Mouse (Mus musculus) right cerebral cortex, postnatal 25 days (tissue): ENCODE results near the gene Srxn1.

Experiments
- DNase-seq: peaks from one replicate; pipeline ENCODE4 v3.0.0; 2022

Gene Srxn1

GRCm38 (mm10) chr2:152128597-152128996 is 23.3 kb downstream of the Srxn1 start:
- DNase-seq = no peak

- no peak for DNase-seq
Measured at GRCm38 (mm10) chr2:152129778-152130177, 24.5 kb downstream of the Srxn1 start.

- no peak for DNase-seq
Measured at GRCm38 (mm10) chr2:152132016-152132415, 26.7 kb downstream of the Srxn1 start.

- no peak for DNase-seq
Measured at GRCm38 (mm10) chr2:152132691-152133090, 27.4 kb downstream of the Srxn1 start.

GRCm38 (mm10) chr2:152139191-152139987 is 34.1 kb downstream of the Srxn1 start:
- DNase-seq = peak; percentile 31

GRCm38 (mm10) chr2:152140941-152141340 is 35.6 kb downstream of the Srxn1 start:
- no peak for DNase-seq

- DNase-seq = no peak
Measured at GRCm38 (mm10) chr2:152141491-152141890, 36.2 kb downstream of the Srxn1 start.

- no peak for DNase-seq
Measured at GRCm38 (mm10) chr2:152142046-152142445, 36.7 kb downstream of the Srxn1 start.

- DNase-seq = no peak
Measured at GRCm38 (mm10) chr2:152142571-152142970, 37.3 kb downstream of the Srxn1 start.

- DNase-seq = no peak
Measured at GRCm38 (mm10) chr2:152143279-152144157, 38.2 kb downstream of the Srxn1 start, which contains the start of gene Tcf15. Tcf15 (plus strand) TSS chr2:152143561.

GRCm38 (mm10) chr2:152144158-152144450 is 38.8 kb downstream of the Srxn1 start:
- no peak for DNase-seq

GRCm38 (mm10) chr2:152144501-152144900 is 39.2 kb downstream of the Srxn1 start:
- no peak for DNase-seq

- DNase-seq = no peak
Measured at GRCm38 (mm10) chr2:152145711-152146110, 40.4 kb downstream of the Srxn1 start.

- DNase-seq = no peak
Measured at GRCm38 (mm10) chr2:152147079-152147478, 41.8 kb downstream of the Srxn1 start.

- DNase-seq = no peak
Measured at GRCm38 (mm10) chr2:152148675-152149074, 43.4 kb downstream of the Srxn1 start.

GRCm38 (mm10) chr2:152149891-152150290 is 44.6 kb downstream of the Srxn1 start:
- DNase-seq = no peak

- DNase-seq = no peak
Measured at GRCm38 (mm10) chr2:152150373-152150772, 45.1 kb downstream of the Srxn1 start.

GRCm38 (mm10) chr2:152153361-152153760 is 48.0 kb downstream of the Srxn1 start:
- no peak for DNase-seq

GRCm38 (mm10) chr2:152155414-152156208 is 50.3 kb downstream of the Srxn1 start:
- DNase-seq = no peak

- DNase-seq = no peak
Measured at GRCm38 (mm10) chr2:152156471-152156870, 51.2 kb downstream of the Srxn1 start.

- DNase-seq = no peak
Measured at GRCm38 (mm10) chr2:152159487-152159886, 54.2 kb downstream of the Srxn1 start.
